Mouse (Mus musculus) olfactory bulb, adult 2 months (tissue): ENCODE measurements at regions not wholly inside any gene's neighbourhood (a gene's known extent, or its start where the extent isn't known, plus 50 kb on each side); places are given as distances from the start of the nearest gene placed in this dataset.

ENCODE experiments used
- H3K27ac ChIP-seq: fragments of 200-500 bp; 2 replicates; pipeline ENCODE4 v1.5.1; 2012; ENCODE audit warnings: low read depth, low read length; ENCODE audit not compliant: insufficient read depth
- H3K4me1 ChIP-seq: fragments of 200-500 bp; 2 replicates; pipeline ENCODE4 v1.6.1; 2012; ENCODE audit warnings: low read length; ENCODE audit not compliant: control insufficient read depth, insufficient read depth
- H3K4me3 ChIP-seq: fragments of 200-500 bp; 2 replicates; pipeline ENCODE4 v1.5.1; 2012; ENCODE audit warnings: mild to moderate bottlenecking, low read depth, low read length, moderate library complexity; ENCODE audit not compliant: insufficient read depth
- CTCF ChIP-seq: fragments of 200-500 bp; IDR thresholded peaks from 2 replicates; pipeline ENCODE4 v1.5.1; 2012; ENCODE audit warnings: low read depth, mild to moderate bottlenecking, low read length, moderate library complexity; ENCODE audit not compliant: insufficient read depth
- POLR2A ChIP-seq: fragments of 200-500 bp; IDR thresholded peaks from 2 replicates; pipeline ENCODE4 v1.6.1; 2012; ENCODE audit warnings: mild to moderate bottlenecking, low read depth, low read length, moderate library complexity; ENCODE audit not compliant: insufficient read depth
- WGBS: fragments of 180-500 bp; shearing (Covaris S2); methylation state at CpG from one replicate; pipeline ENCODE4 v1.1.7; 2018; 5-methylcytosine and 5-hydroxymethylcytosine counted together

GRCm38 (mm10) chr13:25989067-25989756 lies 718.9 kb upstream of the Nrsn1 start:
- WGBS: 87% methylated on average over 5 of the region's 5 CpGs
- Histone ChIP-seq H3K4me3 (no peak overlapping the region), H3K27ac (no peak overlapping the region), H3K4me1 (no peaks in the 10 kb centered on the region)
- TF ChIP-seq CTCF: no peak
- TF ChIP-seq POLR2A: no peak

GRCm38 (mm10) chr13:25984535-25984934 lies 714.2 kb upstream of the Nrsn1 start:
- Histone ChIP-seq H3K27ac (no peak overlapping the region), H3K4me3 (no peak overlapping the region), H3K4me1 (no peaks in the 10 kb centered on the region)
- TF ChIP-seq CTCF: no peak
- no peak for TF ChIP-seq POLR2A
- 80% methylated on average over 1 of the region's 1 CpGs for WGBS

DNA sequence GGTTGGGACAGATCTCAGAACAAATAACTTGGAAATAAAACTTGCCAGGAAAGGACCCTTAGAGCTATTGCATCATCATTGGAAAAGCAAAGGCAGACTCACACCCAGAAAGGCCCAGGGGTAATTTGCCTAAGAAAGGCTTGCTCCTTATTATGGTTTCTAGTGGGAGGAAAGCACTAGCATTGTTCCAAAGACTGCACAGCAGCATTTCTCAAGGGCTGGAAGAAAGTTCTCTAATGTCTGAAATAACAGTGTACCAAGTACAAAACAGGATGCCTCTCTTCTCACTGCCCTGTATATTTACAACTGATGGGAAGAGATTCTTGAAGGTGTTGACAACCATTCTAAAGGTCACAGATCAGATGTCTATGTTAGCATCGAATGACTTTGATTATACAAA lies 713.4 kb upstream of the Nrsn1 start:
- Histone ChIP-seq H3K4me3 (no peak overlapping the region), H3K27ac (no peak overlapping the region), H3K4me1 (no peaks in the 10 kb centered on the region)
- TF ChIP-seq POLR2A (no peak), CTCF (no peak)
- 66% methylated on average over 1 of the region's 1 CpGs for WGBS

DNA sequence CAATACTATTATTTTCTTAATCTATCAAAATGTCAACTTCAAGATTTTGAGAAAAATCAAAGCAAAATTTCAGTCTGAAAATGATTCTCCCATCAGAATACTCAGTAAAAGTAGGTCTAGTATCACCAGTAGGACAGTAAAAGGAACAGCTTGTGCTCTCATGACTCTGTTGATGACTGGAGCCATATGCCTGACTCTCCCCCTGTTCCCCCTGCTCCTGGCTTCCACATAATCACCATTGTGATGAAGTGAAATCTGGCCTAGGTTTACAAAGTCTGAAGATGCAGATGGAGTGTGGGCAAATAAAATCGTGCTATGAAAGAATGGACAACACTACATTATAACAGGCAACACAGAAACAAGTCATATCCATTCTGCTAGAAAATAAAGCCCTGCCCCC lies 708.3 kb upstream of the Nrsn1 start:
- 68% methylated on average over 1 of the region's 1 CpGs for WGBS
- H3K4me3 ChIP-seq: no peak overlapping the region
- no peak overlapping the region for H3K27ac ChIP-seq
- no peak for TF ChIP-seq POLR2A
- TF ChIP-seq CTCF: no peak
- no peaks in the 10 kb centered on the region for H3K4me1 ChIP-seq

DNA sequence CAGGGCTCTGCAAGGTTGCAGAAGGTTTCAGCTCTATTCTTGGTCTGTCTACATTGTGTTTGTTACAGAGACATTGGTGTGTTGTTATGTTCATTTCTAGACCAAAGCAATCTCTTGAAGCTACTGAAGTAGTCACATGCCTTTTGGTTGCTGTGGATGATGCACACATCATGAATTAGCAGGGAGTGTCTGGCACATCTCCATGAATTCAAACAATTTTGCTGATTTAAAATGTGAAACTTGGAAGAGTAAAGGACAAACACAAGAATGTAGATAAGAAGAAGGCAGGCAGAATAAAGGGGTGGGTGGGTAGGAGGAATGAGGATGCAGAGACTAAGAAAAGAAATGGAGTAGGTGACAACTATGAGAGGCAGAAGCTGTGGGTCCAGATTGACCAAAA lies 688.3 kb upstream of the Nrsn1 start:
- Histone ChIP-seq H3K4me1 (no peaks in the 10 kb centered on the region), H3K27ac (peak overlapping the region; percentile 10; the same call in 1 of the 2 replicates), H3K4me3 (no peak overlapping the region)
- TF ChIP-seq POLR2A (no peak), CTCF (no peak)

- 44% methylated on average over 4 of the region's 4 CpGs for WGBS
- no peak for TF ChIP-seq CTCF
- TF ChIP-seq POLR2A: no peak
- Histone ChIP-seq H3K4me3 (no peak overlapping the region), H3K27ac (peak overlapping the region; percentile 10; the same call in 1 of the 2 replicates), H3K4me1 (no peaks in the 10 kb centered on the region)
Measured at GRCm38 (mm10) chr13:25958153-25958466, 687.8 kb upstream of the Nrsn1 start.

GRCm38 (mm10) chr13:25957451-25958152 lies 687.3 kb upstream of the Nrsn1 start:
- H3K27ac ChIP-seq: 0 out of 2 replicates have a peak overlapping the region, but pooled peaks have one; percentile 10
- 32% methylated on average over 4 of the region's 4 CpGs for WGBS

GRCm38 (mm10) chr13:25937631-25938030 lies 667.3 kb upstream of the Nrsn1 start:
- 66% methylated on average over 1 of the region's 1 CpGs for WGBS
- no peak for TF ChIP-seq CTCF
- no peak for TF ChIP-seq POLR2A
- no peak overlapping the region for H3K27ac ChIP-seq
- H3K4me1 ChIP-seq: no peaks in the 10 kb centered on the region
- H3K4me3 ChIP-seq: no peak overlapping the region

More at GRCm38 (mm10) chr13:25957451-25958152, 687.3 kb upstream of the Nrsn1 start:
- Histone ChIP-seq H3K4me3 (no peak overlapping the region), H3K4me1 (no peaks in the 10 kb centered on the region)
- TF ChIP-seq POLR2A: no peak
- no peak for TF ChIP-seq CTCF

DNA sequence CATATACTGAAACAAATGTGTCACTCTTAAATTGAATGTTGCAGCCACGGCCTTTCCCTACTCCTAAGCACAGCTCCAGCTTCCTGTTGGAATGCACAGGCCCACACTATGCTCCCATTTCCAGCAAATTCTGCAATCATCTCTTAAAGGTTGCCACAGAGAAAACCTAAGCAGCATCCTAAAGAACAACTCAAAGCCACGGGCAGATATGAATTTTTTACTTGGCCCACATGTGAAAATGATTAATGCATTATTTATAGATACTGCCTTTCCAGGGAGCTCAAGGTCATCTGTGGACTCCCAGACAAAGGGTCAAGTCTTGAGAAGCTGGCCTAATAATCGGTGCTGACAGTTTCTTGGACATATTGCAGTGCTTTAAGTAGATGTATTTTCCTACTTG lies 663.5 kb upstream of the Nrsn1 start:
- 62% methylated on average over 3 of the region's 3 CpGs for WGBS
- no peak for TF ChIP-seq POLR2A
- TF ChIP-seq CTCF: no peak
- no peaks in the 10 kb centered on the region for H3K4me1 ChIP-seq
- no peak overlapping the region for H3K27ac ChIP-seq
- no peak overlapping the region for H3K4me3 ChIP-seq

DNA sequence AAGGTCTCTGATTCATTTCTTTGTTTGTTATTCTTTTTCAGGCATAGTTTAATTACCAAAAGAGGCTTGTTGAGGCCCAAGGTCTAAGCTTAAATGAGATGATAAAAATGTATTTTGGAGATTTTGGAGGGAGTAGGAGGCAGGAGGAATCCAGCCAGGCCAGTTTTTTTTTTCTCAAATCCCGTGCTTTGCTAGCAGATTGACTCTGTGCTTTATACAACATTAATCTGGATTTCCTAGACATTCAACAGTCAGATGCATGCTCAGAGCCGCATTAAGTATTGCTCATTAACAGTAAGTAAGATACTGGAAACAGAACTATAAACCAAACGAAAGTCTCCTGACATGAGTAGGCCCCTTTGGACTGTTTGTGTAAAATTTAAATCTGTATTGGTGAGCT lies 662.9 kb upstream of the Nrsn1 start:
- TF ChIP-seq CTCF (no peak), POLR2A (no peak)
- no peaks in the 10 kb centered on the region for H3K4me1 ChIP-seq
- H3K27ac ChIP-seq: 0 out of 2 replicates have a peak overlapping the region, but pooled peaks have one; percentile 21
- 41% methylated on average over 3 of the region's 3 CpGs for whole genome bisulfite sequencing
- H3K4me3 ChIP-seq: no peak overlapping the region
